Mouse (Mus musculus) urinary bladder, adult 2 months (tissue): ENCODE measurements at regions not wholly inside any gene's neighbourhood (a gene's known extent, or its start where the extent isn't known, plus 50 kb on each side); places are given as distances from the start of the nearest gene placed in this dataset.
A peak's percentile ranks its signal among the peaks of the same experiment; 100 is the strongest.

Experiments
- DNase-seq: peaks from one replicate; pipeline ENCODE4 v3.0.0; 2022; ENCODE audit warnings: low spot score

GRCm38 (mm10) chr17:47140969-47141842 lies 130.8 kb upstream of the Ubr2 start:
- peak; percentile 51 for DNase-seq

- DNase-seq, result peak; percentile 31
Measured at GRCm38 (mm10) chr17:47140241-47140968, 130.0 kb upstream of the Ubr2 start.

- DNase-seq, result peak; percentile 75
Measured at GRCm38 (mm10) chr17:47139730-47140231, 129.4 kb upstream of the Ubr2 start.

GRCm38 (mm10) chr17:47139171-47139617 lies 128.8 kb upstream of the Ubr2 start:
- DNase-seq, result no peak

- no peak for DNase-seq
Measured at GRCm38 (mm10) chr17:47138174-47138573, 127.8 kb upstream of the Ubr2 start.

- no peak for DNase-seq
Measured at GRCm38 (mm10) chr17:47135391-47135790, 125.0 kb upstream of the Ubr2 start.

GRCm38 (mm10) chr17:47133785-47134184 lies 123.4 kb upstream of the Ubr2 start:
- no peak for DNase-seq

- DNase-seq, result no peak
Measured at GRCm38 (mm10) chr17:47127571-47127970, 117.2 kb upstream of the Ubr2 start.

GRCm38 (mm10) chr17:47123576-47123975 lies 113.2 kb upstream of the Ubr2 start:
- no peak for DNase-seq

GRCm38 (mm10) chr17:47122221-47122620 lies 111.9 kb upstream of the Ubr2 start:
- DNase-seq, result no peak

GRCm38 (mm10) chr17:47118010-47118409 lies 107.7 kb upstream of the Ubr2 start:
- no peak for DNase-seq

- DNase-seq, result no peak
Measured at GRCm38 (mm10) chr17:47115754-47116153, 105.4 kb upstream of the Ubr2 start.

- DNase-seq, result no peak
Measured at GRCm38 (mm10) chr17:47115141-47115540, 104.8 kb upstream of the Ubr2 start.

GRCm38 (mm10) chr17:47114736-47115135 lies 104.4 kb upstream of the Ubr2 start:
- no peak for DNase-seq

- DNase-seq, result no peak
Measured at GRCm38 (mm10) chr17:47112556-47113225, 102.3 kb upstream of the Ubr2 start.

GRCm38 (mm10) chr17:47110836-47111235 lies 100.5 kb upstream of the Ubr2 start:
- no peak for DNase-seq

GRCm38 (mm10) chr17:47104328-47104727 lies 94.0 kb upstream of the Ubr2 start:
- DNase-seq, result no peak

- no peak for DNase-seq
Measured at GRCm38 (mm10) chr17:47095191-47095590, 84.8 kb upstream of the Ubr2 start.

- DNase-seq, result no peak
Measured at GRCm38 (mm10) chr17:47092076-47092475, 81.7 kb upstream of the Ubr2 start.

- DNase-seq, result no peak
Measured at GRCm38 (mm10) chr17:47089769-47090168, 79.4 kb upstream of the Ubr2 start.

GRCm38 (mm10) chr17:47069206-47069605 lies 58.9 kb upstream of the Ubr2 start:
- no peak for DNase-seq

- peak; percentile 35 for DNase-seq
Measured at GRCm38 (mm10) chr17:47065307-47065901, 55.0 kb upstream of the Ubr2 start.
